Mouse (Mus musculus) adrenal gland, adult 8-10 months (tissue): ENCODE results near the gene Cdkn1b. TPM values are rescaled to one million over a fixed set of nuclear protein-coding genes. Genes with fewer than 3 reads are reported as not detected.

Experiments used
- DNase-seq: peaks from one replicate; pipeline ENCODE4 v3.0.0; 2022
- total RNA-seq, 4 experiments: library from RNA; stranded (reverse); gene quantifications; 2 replicates each; pipeline ENCODE4 v1.2.4; 2022

The Cdkn1b gene
- total RNA-seq = 10 to 100 TPM; 32.9 to 44.0 (median 37.1) TPM

DNA sequence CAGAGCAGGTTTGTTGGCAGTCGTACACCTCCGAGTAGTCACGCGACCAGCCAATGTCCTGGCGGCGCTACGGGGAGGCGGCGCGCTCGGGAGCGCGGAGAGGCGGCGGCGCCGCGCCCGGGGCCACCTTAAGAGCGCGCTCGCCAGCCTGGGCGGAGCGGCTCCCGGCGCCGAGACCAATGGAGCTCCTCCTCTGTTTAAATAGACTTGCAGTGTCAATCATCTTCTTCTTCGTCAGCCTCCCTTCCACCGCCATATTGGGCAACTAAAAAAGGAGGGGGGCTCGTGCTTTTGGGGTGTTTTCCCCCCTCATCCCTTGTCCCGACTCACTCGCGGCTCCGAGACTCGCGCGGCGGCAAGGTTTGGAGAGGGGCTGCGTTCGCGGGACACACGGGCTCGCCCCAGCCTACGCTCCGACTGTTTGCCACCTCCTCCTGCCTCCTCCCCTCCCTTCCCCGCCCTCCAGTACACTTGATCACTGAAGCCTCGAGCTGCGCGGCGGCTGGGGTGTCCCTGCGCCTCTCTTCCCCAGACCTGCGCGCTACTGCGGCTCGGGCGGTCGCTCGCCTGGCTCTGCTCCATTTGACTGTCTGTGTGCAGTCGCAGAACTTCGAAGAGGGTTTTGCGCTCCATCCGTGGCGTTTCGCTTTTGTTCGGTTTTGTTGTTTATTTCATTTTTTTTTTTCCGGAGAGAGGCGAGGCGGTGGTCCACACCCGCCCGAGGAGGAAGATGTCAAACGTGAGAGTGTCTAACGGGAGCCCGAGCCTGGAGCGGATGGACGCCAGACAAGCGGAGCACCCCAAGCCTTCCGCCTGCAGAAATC, at the start of gene Cdkn1b:
Cdkn1b (plus strand) TSS at position 212 of the 824 bp plus-strand sequence.
- peak; percentile 86 for DNase-seq

DNA sequence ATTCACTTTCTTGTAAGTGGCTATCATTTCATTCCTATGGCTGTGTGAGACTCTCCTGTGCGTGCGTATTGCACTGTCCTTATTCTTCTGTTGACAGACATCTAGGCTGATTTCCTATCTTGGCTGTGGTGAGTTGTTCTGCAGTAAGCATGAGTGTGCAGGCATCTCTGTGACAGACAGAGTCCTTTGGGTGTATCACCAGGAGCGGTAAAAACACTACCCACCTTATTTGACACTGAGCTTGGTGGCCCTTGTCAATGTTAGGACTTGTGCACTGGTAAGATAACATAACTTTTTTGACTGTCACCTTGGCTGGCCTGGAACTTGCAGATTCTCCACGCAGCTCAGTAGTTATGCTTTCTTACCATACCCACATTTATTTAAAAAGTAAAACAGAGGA, 49.3 kb upstream of the Cdkn1b start:
- no peak for DNase-seq

DNA sequence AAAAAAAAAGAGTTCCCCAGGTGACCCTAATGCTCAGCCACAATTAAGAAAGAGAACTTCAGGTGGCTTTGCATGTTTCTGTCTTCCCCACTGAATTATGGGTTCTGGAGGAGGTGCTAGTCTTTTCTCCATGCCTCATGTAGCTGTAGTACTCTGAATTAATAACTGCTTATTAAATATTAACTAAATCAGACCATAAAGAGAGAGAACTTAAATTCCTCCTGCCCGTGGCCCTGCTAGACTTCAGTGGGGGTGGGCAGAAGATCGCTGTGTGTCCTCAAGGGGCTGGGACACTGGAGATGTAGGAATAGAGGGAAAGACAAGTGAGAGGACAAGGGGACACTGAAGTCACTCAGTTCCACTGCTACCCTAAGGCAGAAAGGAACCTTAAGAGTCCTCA, 48.0 kb upstream of the Cdkn1b start:
- DNase-seq = no peak

DNA sequence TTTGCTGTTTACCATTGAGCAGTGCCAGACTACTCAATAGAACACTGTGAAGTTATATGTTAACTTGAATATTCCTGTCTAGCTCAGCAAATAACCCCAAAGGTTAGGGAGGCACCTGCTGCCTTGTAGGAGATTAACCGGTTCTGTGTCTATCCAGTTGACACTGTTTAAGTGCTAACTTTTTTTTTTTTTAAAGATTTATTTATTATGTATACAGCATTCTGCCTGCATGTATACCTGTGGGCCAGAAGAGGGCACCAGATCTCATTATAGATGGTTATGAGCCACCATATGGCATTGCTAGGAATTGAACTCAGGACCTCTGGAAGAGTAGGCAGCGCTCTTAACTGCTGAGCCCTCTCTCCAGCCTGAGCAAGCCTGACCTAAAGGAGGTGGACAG, 47.2 kb upstream of the Cdkn1b start:
- DNase-seq = no peak

DNA sequence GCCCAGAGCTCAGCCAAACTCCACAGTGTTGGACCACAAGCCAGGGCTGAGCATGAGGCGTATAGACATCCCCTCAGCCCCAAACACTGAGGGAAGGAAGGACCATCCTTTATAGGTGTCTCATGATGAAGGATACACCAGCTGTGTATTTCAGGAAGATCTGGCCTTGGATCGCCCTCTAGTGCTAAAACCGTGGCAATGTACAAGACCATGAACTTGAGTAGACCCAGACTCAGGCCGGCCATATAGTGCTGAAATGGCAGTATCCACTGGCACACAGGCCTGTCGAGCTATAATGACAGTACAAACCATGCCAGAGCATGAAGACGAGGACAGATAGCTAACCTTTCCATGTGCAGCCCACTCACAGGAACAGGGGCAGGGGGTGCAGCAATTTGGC, 43.4 kb upstream of the Cdkn1b start:
- no peak for DNase-seq

DNA sequence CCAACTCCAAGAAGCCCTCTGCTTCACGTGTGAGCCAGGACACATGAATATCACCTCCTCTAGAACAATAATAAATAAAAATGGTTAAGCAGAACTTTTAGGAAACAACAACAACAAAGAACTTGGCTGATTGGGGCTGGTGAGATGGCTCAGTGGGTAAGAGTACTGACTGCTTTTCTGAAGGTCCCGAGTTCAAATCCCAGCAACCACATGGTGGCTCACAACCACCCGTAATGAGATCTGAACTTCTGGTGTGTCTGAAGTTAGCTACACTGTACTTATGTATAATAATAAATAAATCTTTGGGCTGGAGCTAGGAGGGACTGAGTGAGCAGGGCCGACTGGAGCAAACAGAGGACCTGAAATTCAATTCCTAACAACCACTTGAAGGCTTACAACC, 42.9 kb upstream of the Cdkn1b start:
- DNase-seq = no peak

DNA sequence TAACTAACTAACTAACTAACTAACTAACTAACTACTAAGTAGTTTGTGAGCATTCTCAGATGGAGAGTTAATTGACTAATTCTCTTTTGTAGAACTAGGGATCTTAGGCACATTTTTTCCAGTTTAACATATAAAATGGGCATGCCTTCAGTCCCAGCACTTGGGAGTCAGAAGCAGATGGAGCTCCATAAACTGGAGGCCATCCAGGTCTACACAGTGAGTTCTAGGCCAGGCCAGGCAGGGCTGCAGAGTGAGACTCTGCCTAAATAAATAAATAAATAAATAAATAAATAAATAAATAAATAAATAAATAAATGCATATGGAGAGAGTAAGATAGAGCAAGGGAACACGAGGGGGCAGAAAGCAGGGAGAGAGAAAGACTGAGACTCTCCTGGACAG, 42.3 kb upstream of the Cdkn1b start:
- DNase-seq = no peak

DNA sequence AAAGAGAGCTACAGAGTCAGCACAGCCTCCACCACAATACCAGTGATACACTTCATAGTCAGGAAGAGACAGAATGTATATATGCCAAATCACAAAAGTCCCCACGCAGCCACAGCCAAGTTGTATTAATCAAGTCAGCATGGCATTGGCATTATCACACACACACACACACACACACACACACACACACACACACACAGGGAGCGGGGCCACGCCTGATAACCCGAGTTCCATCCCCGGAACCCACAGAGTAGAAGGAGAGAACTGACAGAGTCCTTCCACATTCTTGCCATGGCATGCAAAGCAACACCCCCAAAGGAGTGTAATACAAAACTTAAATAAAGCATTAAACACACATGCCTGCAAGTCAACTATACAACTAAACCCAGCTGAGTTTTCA, 40.6 kb upstream of the Cdkn1b start:
- DNase-seq = no peak

DNA sequence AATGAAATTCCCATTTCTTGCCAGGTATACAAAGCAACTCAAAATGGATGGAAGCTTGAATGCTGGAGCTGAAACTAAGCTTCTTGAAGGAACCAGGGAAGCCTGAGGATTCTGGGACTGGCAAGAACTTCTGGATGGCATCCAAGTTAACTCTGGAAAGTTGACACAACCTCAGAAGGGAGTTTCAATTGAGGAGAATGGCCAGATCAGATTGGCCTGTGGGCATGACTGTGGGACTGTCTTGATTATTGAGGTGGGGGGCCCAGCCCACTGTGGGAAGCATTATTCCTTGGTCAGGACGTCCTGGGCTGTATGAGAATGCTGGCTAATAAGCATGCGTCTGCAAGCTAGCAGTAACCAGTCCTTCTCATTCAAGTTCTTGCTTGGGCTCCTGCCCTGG, 40.2 kb upstream of the Cdkn1b start:
- no peak for DNase-seq

DNA sequence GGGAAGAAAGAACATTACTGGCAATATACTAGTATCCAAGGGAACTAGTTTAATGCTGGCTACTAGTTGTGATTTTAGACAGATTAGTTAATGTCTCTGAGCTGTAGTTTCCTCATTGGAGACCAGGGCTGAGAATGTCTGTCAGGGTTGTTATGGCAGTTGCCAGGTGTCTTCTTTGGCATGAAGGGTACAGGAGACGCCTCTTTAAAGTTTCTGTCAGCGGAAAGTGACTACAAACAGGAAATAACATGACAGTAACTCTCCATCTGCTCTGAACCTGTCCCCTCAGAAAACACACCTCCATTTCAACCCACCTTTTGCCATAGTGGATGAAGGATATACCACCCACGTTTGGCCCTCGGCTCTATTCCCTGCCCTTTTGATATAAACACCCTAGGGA, 36.5 kb upstream of the Cdkn1b start:
- no peak for DNase-seq

DNA sequence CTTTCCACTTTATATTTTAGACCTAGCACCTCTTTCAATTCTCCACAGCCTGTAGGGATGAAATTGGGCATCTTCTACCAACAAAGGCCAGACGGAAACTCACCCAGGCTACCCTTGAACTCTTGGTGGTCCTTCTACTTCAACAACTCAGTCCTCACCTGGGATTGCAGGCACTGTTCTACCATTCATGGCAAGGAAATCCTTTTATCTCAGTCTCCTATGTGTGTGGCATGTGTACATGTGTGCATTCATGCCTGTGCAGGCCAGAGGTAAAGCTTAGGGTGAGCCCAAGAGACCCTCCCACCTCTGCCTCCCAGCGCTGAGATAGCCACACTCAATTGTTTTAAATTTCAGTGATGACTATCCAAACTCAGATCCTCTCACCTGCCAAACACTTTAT, 34.7 kb upstream of the Cdkn1b start:
- no peak for DNase-seq

DNA sequence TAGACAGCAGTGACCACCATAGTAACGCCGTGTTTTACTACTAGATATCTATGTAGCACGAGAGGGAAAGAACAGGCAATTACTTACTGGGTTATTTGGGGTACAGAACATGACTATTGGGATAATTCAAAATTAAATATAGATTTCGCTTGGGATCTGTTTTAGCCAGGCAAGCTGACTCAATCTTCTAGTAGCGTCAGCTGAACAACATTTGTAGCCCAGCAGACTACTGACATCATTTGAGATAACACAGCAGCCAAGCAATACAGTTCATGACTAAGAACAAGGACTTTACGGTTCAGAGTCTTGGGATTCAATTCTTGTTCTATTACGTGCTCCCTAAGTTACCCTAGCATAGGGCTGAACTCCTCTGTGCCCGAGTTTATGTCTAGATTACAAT, 33.7 kb upstream of the Cdkn1b start:
- DNase-seq = no peak

DNA sequence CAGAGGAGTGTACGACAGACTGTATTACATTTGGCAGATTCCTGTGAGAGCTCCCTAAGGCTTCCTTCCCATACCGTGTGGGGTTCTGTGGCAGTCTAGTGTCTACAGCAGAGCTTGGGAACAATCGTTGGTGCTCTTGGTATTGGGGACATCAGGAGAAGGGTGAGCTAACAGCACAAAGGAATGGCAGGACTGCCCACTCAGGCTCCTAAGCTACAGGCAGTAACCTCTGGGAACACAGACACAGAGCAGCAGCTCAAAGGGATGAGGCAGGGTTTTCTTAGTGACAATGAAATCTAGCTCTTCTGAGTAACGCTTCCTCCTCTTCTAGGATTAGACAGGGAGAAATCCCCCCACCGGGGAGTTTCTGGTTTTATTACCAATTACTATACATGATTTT, 33.2 kb upstream of the Cdkn1b start:
- no peak for DNase-seq

DNA sequence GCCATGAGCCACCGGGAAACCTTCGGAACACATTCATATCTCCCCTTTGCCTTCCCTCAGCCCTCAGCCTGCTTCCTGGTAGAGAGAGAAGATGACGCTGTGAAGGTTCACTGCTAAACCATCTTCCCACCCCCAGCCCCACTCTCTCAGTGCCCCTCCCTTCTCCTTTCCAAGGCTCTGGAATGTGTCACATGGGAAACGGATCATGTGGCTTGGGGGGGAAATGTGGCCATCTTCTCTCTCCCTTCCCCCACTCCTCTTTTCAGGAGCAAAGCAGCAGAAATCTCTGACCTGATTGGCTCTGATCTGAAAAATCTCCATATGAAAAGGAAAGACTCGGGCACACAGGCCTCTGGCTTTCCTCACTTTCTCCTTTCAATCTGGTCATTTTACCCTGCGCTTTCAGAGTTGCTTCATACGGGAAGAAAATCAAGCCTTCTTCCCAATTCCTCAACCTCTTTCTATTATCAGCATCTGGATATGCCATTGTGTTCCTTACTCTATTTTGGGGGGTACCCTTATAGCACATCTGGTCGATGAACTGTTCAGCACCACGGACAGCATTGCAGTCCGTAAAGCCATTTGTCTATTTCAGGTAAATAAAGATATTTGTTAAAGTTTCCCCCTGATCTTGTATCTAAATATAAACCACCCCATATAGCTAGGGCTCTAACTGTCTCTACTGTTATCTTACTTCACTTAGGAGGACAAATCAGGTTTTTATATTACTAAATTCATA, 32.3 kb upstream of the Cdkn1b start:
- peak; percentile 8 for DNase-seq

DNA sequence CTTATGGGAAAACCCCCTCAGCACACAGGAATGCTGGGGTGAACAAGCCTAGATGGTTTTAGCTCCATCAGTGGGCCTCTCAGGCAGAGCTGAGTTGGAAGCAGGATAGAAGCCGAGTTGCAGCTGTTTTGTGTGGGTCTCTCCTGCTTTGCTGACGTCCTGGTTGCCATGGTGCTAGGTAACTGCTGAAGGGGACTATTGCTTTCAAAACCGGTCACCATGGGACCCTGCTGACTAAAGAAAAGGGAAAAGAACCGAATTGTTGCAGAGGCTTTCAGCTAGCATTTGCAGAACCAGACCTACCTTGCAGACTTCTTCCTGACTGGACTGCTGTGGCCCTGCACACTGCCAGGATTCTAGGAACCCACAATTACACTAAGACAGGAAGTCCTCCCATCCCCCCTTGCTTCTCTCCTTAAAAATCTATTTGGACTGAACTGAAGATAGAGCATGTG, 31.6 kb upstream of the Cdkn1b start:
- DNase-seq = no peak

DNA sequence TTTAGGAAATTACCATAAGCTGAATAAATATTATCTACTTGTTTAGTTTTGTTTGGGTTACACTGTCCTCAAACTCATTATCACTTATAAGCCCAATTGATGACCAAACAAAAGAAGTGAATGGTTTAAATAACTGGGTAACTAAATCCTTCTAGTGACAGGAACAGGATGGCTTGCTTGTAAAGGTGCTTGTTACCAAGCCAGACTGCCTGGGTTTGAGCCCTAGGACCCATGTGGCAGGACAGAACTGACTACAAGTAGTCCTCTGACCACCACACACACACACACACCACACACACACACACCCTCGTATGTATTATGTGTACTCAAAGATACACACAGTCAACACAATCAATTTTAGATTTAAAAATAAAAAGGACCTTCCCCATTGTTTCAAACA, 30.4 kb upstream of the Cdkn1b start:
- DNase-seq = no peak

DNA sequence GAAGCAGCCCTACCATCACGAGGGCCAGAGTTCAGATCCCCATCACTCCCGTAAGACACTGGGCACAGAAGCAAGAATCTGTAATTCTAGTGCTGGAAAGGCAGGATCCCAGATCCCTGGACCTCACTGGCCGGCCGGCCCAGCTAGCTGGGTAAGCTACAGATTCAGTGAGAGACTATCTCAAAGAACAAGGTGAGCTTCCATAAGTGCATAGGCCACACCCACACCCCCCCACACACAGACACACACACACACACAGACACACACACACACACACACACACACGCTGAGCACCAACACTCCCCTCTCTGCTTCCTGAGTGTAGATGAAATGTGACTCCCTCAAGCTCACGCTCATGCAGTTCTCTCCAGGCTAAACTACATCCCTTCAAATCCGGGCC, 29.8 kb upstream of the Cdkn1b start:
- DNase-seq = no peak

DNA sequence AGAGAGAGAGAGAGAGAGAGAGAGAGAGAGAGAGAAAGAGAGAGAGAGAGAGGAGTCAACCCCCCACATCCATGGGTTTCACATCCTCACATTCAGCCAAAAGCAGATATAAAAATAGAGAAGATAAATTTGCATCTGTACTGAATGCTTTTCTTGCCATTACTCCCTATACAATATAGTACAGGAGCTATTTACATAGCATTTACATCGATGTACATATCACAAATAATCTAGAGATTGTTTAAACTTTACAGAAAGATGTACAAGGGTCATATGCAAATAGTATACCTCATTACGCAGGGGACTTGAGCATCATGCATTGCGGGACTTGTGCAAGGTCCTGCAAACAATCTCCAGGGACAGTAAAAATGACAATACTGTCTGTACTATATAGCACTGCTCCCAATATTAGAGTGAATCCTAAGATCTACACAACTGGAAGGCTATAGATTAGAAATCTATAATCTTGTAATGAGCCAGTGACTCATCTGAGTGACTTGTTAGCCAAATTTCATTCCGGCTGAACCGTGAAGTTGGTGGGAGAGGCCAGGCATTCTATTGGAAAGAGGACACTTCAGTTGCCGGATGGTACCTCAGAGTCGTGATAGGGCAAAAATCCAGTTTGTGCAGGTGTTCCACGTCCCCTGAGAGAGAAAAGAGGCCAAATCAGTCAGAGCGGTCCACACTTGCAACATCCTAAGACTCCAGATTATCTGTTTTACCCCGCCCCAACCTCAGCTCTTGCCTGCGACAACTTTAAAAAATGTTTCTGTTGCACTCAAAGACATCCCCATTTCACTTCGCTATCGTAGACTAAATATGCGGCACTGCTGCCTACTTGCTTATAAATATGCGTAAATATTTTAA, 23.4 kb upstream of the Cdkn1b start:
- no peak for DNase-seq

DNA sequence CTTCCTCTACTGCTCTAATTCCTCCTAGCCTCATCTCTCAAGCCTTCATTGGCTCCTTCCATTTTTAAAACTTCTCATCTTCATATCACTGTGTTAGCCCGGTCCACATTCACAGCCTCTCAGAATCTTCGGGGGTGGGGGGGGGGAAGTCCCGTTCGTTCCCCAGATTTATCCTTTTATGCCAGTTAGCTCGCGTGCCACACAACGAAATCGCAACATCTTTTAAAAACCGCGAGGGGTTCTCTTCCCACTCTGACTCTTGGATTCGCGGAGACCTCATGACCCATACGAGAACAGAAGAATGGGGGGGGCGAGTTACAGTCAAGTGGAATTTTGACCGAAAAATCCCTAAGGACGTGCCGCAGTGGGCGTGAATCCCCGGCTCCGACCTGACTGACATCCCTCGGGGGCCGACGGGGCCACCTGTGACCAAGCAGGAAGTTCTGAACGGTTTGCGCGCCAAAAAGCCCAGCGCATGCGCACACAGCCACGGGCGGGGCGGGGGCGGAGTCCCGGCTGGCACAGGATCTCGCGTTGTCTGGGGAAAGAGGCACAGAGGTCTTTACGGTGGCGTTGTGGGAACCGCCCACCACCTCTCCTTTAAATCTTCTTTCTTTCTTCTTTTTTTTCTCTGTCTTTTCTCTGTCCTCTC, 22.6 kb upstream of the Cdkn1b start:
- DNase-seq = peak; percentile 93

DNA sequence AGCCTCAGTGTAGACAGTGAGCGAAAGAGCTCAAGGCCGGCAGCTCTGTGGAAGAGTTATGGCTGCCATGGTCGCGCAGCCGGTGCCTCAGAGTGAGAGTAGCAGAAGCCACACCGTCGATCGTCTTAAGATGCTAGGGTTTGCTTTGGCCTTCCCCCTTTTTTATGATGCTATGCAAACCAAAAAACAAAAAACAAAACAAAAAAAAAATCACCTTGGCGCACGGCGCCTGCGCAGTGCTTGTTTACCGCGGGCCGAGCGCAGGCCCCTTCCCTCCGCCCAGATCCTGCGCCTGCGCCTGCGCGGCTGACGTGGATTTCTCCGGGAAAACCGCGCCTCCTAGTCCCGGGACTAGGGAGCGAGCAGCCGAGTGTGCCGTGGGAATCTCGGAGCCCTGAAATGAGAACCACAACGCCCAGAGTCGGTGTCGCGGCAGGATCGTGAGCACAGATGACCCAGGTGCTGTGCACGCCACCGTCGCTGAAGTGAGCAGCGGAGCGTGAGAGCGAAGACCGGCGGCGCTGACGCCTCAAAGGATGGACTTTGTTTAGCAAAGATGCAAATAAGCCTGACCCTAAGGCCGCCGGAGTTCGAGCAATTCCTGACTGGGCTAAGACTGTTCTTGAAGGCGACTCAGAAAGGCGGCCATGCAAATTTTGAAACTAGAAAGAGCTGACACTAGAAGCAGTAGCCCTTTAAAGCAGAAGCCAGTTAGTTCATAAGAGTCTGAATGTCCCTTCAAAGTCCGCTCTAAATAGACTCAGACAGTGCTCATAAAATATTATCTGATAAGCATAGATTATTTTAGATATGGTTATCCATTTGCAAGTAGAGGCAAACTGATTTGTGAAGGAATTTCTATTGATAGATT, 21.9 kb upstream of the Cdkn1b start, which contains the start of gene Gpr19:
Gpr19 (minus strand) TSS at position 484 of the 871 bp plus-strand sequence.
- DNase-seq = peak; percentile 86

DNA sequence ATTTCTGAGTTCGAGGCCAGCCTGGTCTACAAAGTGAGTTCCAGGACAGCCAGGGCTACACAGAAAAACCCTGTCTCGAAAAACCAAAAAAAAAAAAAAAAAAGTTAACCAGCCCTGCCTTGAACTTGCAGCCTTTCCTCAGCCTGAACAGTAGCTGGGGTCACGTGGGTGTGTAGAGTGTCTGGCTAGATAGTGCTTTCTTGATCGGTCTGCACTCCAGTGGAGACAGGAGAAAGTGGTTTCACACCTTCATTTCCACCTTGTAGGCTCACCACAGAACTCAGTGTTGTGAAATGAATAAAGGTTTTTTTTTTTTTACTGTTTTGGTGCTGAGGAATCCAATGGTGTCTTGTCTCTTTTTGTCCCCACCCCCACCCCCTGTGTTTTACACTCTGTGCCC, 16.8 kb upstream of the Cdkn1b start:
- no peak for DNase-seq
